Mouse (Mus musculus): ENCODE results near the gene Tbx3. TPM values are rescaled to one million over a fixed set of nuclear protein-coding genes. Genes with fewer than 3 reads are reported as not detected.

Tbx3 gene
- polyA plus RNA-seq, 1 experiment from 2014 or later: 42.4 TPM

DNA sequence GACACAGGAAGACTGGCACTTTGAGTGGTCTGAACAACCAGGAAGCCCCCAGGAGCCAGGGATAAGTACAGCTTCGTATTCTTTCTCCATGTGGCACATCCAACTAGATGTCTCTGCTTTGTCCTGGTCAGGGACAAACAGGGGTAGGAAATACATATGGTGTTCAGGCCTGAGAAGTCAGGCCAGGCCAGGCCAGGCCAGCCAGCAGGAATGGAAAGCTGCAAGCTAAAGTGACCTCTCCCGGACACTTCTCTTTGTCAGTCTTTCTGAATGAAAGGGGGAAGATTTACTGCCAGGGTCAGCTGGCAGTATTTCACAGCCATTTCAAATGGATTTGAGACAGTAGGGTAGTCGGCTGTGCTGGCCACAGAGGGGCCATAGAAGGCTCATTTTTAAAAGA is 28.8 kb upstream of the Tbx3 start:
- Histone ChIP-seq H3K4me1 (replicated peaks) (peaks cover 10% of the 10 kb centered on the region), H3K4me2 (no peak overlapping the region), H3K27ac (no peak overlapping the region), H3K4me3 (replicated peaks) (no peak overlapping the region), H3K27me3 (peaks cover 91% of the 10 kb centered on the region), H3K9me3 (no peaks in the 10 kb centered on the region), H3K36me3 (no peaks in the 10 kb centered on the region), H3K9ac (replicated peaks) (no peak overlapping the region)
- 6% methylated on average over 3 of the region's 3 CpGs for WGBS
- no peak for ATAC-seq (ENCODE audit: insufficient number of reproducible peaks, insufficient read depth, low FRiP score, low TSS enrichment, low read depth)

DNA sequence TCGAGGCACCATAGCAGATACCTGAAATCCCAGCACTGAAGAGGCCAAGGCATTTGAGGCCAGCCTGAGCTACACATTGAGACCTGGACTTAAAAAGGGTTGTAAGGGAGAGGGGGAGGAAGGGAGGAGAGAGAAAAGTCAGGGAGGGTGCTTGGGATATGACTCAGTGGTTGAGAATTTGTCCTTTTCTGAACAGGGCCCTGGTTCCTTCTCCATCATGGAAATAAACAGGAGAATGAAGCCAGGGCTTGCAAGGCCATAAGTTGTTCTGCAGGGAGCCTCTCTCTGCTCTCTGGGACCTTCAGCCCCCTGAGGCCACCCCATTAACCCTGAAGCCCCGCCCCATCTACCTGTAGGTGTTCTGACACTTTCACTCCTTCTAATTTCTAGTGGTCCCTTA is 23.5 kb upstream of the Tbx3 start:
- no peaks in the 10 kb centered on the region for H3K36me3 ChIP-seq
- no peak overlapping the region for H3K27ac ChIP-seq
- H3K9ac ChIP-seq (replicated peaks): no peak overlapping the region
- H3K9me3 ChIP-seq: no peaks in the 10 kb centered on the region
- WGBS: 58% methylated on average over 2 of the region's 2 CpGs
- H3K27me3 ChIP-seq: peaks cover 86% of the 10 kb centered on the region
- H3K4me2 ChIP-seq: no peak overlapping the region
- H3K4me3 ChIP-seq (replicated peaks): no peak overlapping the region
- H3K4me1 ChIP-seq (replicated peaks): peaks cover 15% of the 10 kb centered on the region
- ATAC-seq (ENCODE audit: insufficient number of reproducible peaks, insufficient read depth, low FRiP score, low TSS enrichment, low read depth): no peak

DNA sequence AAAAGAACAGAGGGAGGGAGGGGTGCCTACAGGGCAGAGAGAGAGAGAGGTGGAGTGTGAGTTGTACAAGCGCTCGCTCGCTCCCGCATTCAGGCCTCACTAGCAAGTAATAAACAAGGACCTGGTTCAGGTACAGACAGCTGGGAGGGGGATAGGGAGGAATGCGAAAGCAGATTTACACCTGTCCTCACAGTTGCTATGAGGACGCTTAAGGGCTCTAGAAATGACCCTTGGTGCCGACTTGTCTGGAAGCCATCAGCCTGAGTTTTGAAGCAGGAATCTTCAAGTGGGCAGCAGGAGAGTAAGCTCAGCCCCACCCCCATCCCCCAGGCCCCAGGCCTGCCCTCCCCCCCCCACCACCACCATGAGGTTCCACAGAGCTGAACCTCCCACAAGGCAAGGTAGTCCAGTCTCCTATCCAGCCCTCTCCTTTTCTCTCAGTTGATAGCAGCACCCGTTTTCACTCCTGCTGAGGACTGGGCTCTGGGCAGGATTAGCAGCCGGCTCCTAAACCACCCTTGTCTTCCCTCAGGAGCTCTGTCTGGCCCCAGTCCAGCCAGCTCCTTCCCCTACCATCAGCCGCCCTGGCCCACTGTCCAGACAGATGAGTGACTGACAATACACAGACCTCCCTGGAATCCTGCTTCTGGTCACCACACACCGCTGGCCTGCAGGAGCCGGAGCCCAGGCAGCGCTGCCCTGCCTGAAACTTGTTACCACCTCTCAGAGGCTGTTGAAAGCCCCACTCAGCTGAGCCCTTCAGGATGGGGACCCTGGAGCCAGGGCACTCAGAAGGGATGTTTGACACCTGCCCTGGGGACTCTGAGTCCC is 19.1 kb upstream of the Tbx3 start:
- H3K9me3 ChIP-seq: no peaks in the 10 kb centered on the region
- no peak overlapping the region for H3K4me2 ChIP-seq
- peak overlapping the region; percentile 18; the same call in 1 of the 2 replicates for H3K9ac ChIP-seq (replicated peaks)
- no peak overlapping the region for H3K4me3 ChIP-seq (replicated peaks)
- 6% methylated on average over 12 of the region's 13 CpGs for WGBS
- no peak for ATAC-seq (ENCODE audit: insufficient number of reproducible peaks, insufficient read depth, low FRiP score, low TSS enrichment, low read depth)
- peaks cover 9% of the 10 kb centered on the region for H3K4me1 ChIP-seq (replicated peaks)
- H3K36me3 ChIP-seq: no peaks in the 10 kb centered on the region
- peaks cover 88% of the 10 kb centered on the region for H3K27me3 ChIP-seq
- no peak overlapping the region for H3K27ac ChIP-seq

DNA sequence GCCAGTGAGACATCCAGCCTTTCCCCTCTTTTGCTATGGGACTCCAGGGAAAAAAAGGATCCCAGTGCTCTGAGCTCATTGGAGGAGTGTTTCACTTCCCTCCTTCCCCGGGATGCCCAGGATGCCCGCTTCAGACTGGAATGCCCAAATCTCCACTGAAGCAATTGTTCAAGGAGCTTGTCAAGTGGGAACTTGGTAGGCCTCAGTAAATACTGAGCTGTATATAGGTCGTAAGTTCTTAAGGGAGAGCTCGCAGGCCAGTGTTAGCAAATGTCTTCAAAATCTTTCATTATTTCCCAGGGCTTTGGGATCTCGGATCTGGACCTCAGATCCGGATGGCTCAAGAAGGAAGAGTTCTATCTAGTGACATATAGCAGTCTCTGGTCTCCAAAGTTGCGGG is 14.1 kb upstream of the Tbx3 start:
- Histone ChIP-seq H3K36me3 (no peaks in the 10 kb centered on the region), H3K4me2 (no peak overlapping the region), H3K27ac (no peak overlapping the region), H3K4me1 (replicated peaks) (peaks cover 13% of the 10 kb centered on the region), H3K9ac (replicated peaks) (no peak overlapping the region), H3K4me3 (replicated peaks) (no peak overlapping the region; the same call in 1 of the 2 replicates), H3K9me3 (no peaks in the 10 kb centered on the region), H3K27me3 (peaks cover 96% of the 10 kb centered on the region)
- WGBS: 19% methylated on average over 7 of the region's 7 CpGs
- no peak for ATAC-seq (ENCODE audit: insufficient number of reproducible peaks, insufficient read depth, low FRiP score, low TSS enrichment, low read depth)

DNA sequence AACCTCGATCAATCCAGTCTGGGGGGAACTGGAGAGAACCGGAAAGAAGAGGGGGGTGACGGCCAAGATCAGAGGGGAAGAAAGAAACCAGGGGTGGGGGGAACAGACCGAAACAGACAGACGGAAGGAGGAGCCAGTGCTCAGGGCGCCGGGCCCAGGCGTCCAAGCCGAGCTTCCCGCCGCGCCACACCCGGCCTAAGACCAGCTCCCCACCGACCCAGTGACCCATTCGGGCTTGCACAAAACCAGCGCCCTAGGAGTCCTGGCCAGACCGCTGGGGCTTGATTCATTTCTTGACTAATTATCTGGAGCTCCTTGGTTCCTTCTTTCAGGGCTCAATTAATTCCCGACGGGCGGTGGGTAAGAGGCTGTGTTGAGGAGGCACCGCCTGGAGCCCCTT is 13.6 kb upstream of the Tbx3 start:
- no peak overlapping the region; the same call in 1 of the 2 replicates for H3K4me3 ChIP-seq (replicated peaks)
- no peaks in the 10 kb centered on the region for H3K36me3 ChIP-seq
- 0 out of 2 replicates have a peak, but pooled peaks cover 10% of the 10 kb centered on the region for H3K4me1 ChIP-seq (replicated peaks)
- H3K4me2 ChIP-seq: peak overlapping the region; percentile 23
- 2% methylated on average over 21 of the region's 21 CpGs for WGBS
- H3K27ac ChIP-seq: no peak overlapping the region
- H3K9ac ChIP-seq (replicated peaks): no peak overlapping the region
- ATAC-seq (ENCODE audit: insufficient number of reproducible peaks, insufficient read depth, low FRiP score, low TSS enrichment, low read depth): no peak
- peaks cover 95% of the 10 kb centered on the region for H3K27me3 ChIP-seq
- no peaks in the 10 kb centered on the region for H3K9me3 ChIP-seq

DNA sequence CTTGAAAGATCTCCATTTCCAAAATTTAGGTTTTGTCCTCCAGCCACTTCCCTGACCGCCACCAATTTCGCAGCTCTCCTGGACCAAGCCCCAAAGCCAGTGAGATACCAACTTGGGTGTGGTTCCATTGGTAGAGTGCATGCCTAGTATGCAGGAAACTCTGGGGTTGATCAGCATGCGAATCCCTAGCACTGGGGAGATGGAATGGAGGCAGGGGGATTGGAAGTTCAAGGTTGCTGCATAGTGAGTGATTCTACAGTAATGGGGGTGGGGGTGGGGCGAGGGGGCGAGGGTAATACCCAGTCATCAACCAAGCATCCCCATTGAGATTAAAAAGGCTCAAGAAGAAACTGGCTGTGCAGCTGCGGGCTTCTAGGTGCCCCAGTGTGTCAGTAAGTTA is 13.1 kb upstream of the Tbx3 start:
- no peak for ATAC-seq (ENCODE audit: insufficient number of reproducible peaks, insufficient read depth, low FRiP score, low TSS enrichment, low read depth)
- 0 out of 2 replicates have a peak, but pooled peaks cover 10% of the 10 kb centered on the region for H3K4me1 ChIP-seq (replicated peaks)
- 10% methylated on average over 6 of the region's 6 CpGs for WGBS

DNA sequence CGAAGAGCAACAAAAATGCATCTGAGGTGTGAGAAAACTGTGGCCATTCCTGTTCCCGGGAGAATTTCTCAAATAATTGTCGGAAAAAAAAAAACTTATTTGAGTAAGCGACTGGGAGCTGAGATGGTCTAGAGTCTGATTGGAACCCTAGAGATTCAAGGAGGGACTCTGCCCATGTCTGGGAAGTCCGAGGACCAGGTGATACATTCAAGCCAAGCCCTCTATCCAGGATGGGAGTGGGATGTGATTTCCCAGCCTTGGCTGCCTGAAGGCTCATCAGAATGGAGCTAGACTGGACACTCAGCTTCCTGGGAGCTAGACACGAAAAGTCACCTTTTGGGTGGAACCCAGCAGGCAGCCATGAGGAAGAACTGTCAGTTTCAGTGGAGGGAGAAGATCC is 12.7 kb upstream of the Tbx3 start:
- Histone ChIP-seq H3K9me3 (no peaks in the 10 kb centered on the region), H3K4me2 (no peak overlapping the region), H3K4me3 (replicated peaks) (no peak overlapping the region), H3K4me1 (replicated peaks) (peaks cover 10% of the 10 kb centered on the region; the same call in 1 of the 2 replicates), H3K27ac (no peak overlapping the region), H3K9ac (replicated peaks) (no peak overlapping the region), H3K36me3 (no peaks in the 10 kb centered on the region), H3K27me3 (peaks cover 95% of the 10 kb centered on the region)
- 9% methylated on average over 6 of the region's 6 CpGs for WGBS
- ATAC-seq (ENCODE audit: insufficient number of reproducible peaks, insufficient read depth, low FRiP score, low TSS enrichment, low read depth): no peak

More for the DNA sequence above, 13.1 kb upstream of the Tbx3 start:
- Histone ChIP-seq H3K27me3 (peaks cover 95% of the 10 kb centered on the region), H3K9ac (replicated peaks) (no peak overlapping the region), H3K4me2 (no peak overlapping the region), H3K9me3 (no peaks in the 10 kb centered on the region), H3K27ac (no peak overlapping the region), H3K4me3 (replicated peaks) (no peak overlapping the region), H3K36me3 (no peaks in the 10 kb centered on the region)

DNA sequence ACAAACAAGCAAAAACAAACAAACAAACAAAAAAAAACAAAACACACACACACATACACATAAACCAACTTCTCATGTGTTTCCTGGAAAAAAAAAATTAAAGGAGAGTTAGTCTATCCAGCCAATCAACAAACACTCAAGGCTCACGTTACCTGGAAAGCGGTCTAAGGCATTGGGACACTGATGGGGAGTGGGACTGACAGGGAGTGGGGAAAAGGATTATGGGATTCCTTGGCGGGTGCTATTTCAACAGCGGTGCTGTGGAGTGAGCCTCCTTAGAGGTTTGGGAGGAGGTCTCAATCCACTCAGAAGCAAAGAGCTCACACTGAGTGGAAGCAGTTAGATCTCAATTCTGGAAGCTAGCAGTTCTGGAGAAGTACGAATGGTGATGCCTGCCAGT is 12.1 kb upstream of the Tbx3 start:
- no peak overlapping the region for H3K9ac ChIP-seq (replicated peaks)
- ATAC-seq (ENCODE audit: insufficient number of reproducible peaks, insufficient read depth, low FRiP score, low TSS enrichment, low read depth): no peak
- peaks cover 98% of the 10 kb centered on the region for H3K27me3 ChIP-seq
- H3K9me3 ChIP-seq: no peaks in the 10 kb centered on the region
- H3K4me2 ChIP-seq: no peak overlapping the region
- 9% methylated on average over 5 of the region's 5 CpGs for whole genome bisulfite sequencing
- no peak overlapping the region for H3K27ac ChIP-seq
- H3K36me3 ChIP-seq: no peaks in the 10 kb centered on the region
- peaks cover 15% of the 10 kb centered on the region; the same call in 1 of the 2 replicates for H3K4me1 ChIP-seq (replicated peaks)
- no peak overlapping the region for H3K4me3 ChIP-seq (replicated peaks)

DNA sequence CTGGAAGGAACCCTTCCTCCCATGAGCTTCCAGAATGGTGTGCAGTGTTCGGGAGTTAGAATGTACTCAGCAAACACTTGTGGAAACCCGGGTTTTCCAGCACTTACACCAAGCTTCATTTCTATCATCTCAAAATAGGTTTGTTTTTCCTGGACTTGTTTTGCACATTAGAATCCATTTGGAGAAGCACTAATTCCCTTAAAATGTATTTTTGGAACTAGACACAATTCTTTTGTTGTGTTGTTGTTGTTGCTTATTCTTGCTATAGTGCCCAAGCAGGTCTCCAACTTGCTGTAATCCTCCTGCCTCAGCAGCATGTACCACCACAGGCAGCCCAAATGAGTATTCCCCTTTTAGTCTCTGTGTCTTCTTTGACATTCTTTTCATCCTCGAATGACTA is 11.4 kb upstream of the Tbx3 start:
- WGBS: 4% methylated on average over 3 of the region's 3 CpGs
- Histone ChIP-seq H3K27ac (no peak overlapping the region), H3K4me3 (replicated peaks) (no peak overlapping the region), H3K4me1 (replicated peaks) (peaks cover 15% of the 10 kb centered on the region; the same call in 1 of the 2 replicates), H3K27me3 (peaks cover 98% of the 10 kb centered on the region), H3K36me3 (no peaks in the 10 kb centered on the region), H3K4me2 (no peak overlapping the region), H3K9me3 (no peaks in the 10 kb centered on the region), H3K9ac (replicated peaks) (no peak overlapping the region)
- ATAC-seq (ENCODE audit: insufficient number of reproducible peaks, insufficient read depth, low FRiP score, low TSS enrichment, low read depth): no peak

DNA sequence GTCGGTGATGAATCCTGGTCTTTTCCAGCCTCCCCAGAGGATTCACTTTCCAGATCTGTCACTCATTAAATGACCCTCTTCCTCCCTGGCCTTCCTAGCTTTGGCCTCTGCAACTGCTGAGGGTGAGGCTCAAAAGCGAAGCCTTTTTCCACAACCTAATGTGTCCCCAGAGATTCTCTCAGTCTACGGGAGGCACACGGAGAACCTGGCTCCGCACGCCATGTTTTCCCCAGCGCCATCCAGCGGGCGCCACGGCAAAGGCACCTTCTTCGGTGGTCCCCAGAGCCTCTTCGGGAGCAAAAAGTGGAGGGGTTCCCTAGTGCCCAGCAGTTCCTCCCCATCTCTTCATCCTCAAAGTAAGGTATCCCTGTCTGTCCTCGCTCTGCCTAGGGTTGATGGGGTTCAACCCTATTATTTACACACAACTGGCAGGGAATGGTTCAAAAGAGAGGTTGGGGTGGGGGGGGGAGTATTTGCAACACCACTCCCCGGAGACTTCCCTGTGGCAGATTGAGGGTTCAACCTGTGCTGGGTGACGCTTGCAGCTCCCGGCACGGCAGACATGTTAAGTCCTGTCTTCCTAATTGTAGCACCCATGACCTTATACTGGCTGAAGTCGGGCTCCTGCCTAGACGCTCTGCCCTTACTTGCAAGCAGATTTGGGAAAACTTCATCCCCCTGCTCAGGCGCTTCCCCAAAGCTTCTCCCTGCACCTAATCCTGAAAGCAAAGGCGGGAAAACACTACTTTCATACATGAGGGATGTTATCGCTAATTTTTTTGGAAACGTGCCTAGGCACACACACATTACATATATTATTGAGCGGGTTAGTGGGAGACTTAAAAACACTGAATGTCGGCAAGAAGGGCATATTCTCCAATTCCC is 9.7 kb upstream of the Tbx3 start:
- ATAC-seq (ENCODE audit: insufficient number of reproducible peaks, insufficient read depth, low FRiP score, low TSS enrichment, low read depth): no peak
- Histone ChIP-seq H3K36me3 (no peaks in the 10 kb centered on the region), H3K4me3 (replicated peaks) (no peak overlapping the region), H3K9ac (replicated peaks) (no peak overlapping the region), H3K9me3 (no peaks in the 10 kb centered on the region), H3K4me2 (peak overlapping the region; percentile 3; the same call in 1 of the 2 replicates), H3K27me3 (peaks cover 99% of the 10 kb centered on the region), H3K27ac (no peak overlapping the region), H3K4me1 (replicated peaks) (peaks cover 16% of the 10 kb centered on the region; the same call in 1 of the 2 replicates)
- WGBS: 2% methylated on average over 25 of the region's 25 CpGs

DNA sequence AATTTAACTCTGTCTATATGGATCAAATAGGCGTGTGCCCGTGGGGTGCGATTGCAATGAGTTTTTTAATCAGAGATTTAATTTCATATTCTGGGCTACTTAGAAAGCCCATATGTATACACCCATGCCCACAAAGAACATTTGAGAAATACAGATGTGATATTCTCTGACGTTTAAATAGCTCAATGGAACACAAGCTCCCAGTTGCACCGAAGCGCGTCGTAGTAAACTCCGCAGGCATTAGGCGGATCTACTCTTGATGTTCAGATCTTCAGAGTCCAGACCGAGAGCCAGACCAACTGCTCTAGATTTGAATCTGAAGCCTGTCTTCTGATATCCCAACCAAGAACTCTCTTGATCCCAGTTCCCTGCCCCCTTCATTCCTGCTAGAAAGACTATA is 9.0 kb upstream of the Tbx3 start:
- ATAC-seq (ENCODE audit: insufficient number of reproducible peaks, insufficient read depth, low FRiP score, low TSS enrichment, low read depth): no peak
- Histone ChIP-seq H3K9me3 (no peaks in the 10 kb centered on the region), H3K9ac (replicated peaks) (no peak overlapping the region), H3K4me3 (replicated peaks) (no peak overlapping the region), H3K4me1 (replicated peaks) (peaks cover 17% of the 10 kb centered on the region; the same call in 1 of the 2 replicates), H3K36me3 (no peaks in the 10 kb centered on the region), H3K27me3 (peaks cover 99% of the 10 kb centered on the region), H3K27ac (no peak overlapping the region), H3K4me2 (no peak overlapping the region)
- 1% methylated on average over 11 of the region's 11 CpGs for WGBS

All from limb, embryonic 12.5 days (tissue).